Mouse (Mus musculus): ENCODE data around the gene Lmbrd1. TPM values are rescaled to one million over a fixed set of nuclear protein-coding genes. Genes with fewer than 3 reads are reported as not detected.
"Not testable (repeated sequence)": the region's sequence is repeated elsewhere in the genome, so short reads cannot be mapped to it uniquely, and the experiment has no call there.

Lmbrd1 gene
- total RNA-seq (2014; fragmentation: Nextera tagmentation) (16.7 and 27.7 TPM in 2 replicates), total RNA-seq (2017) (9.2 and 16.4 TPM in 2 replicates)

DNA sequence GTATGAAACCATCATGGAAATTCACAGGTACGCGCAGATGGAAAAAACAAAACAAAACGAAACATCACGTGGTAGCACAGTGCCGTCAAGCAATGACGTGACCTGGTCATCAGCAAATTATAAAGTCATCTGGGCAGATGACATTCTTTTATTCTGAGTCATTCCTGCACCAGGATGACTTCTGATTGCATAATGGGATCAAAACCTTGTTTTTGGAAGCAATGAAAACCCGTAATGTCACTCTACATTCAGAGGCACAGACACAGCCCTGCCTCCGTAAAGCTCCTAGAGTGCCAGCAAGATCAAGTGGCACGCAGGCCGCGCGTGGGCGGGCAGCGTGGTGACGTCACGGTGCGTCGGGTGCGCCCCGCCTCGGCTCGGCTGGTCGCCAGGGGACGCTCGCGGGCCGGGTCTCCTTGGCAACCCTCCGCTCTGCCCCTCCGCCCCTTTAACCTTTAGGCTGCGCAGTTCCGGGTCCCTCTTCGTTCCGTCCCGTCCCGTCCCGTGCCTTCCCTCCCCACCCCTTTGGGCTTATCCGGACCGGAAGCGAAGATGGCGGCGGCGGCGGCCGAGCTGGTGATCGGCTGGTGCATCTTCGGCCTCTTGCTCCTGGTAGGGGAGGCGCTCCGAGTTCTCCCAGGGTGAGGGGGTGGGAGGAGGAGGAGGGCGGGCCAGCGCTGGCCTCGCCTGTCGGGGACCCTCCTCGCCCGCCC lies at the start of gene Lmbrd1:
TSS of gene Lmbrd1 (plus strand) at position 426 of the 713 bp plus-strand sequence.
- ATAC-seq (replicated peaks; ENCODE audit: low FRiP score, low TSS enrichment, poor library complexity, severe bottlenecking): peak; percentile 90

- no peak for ATAC-seq (replicated peaks; ENCODE audit: low FRiP score, low TSS enrichment, poor library complexity, severe bottlenecking)
Observed at GRCm38 (mm10) chr1:24633553-24634132, 44.8 kb upstream of the Lmbrd1 start.

DNA sequence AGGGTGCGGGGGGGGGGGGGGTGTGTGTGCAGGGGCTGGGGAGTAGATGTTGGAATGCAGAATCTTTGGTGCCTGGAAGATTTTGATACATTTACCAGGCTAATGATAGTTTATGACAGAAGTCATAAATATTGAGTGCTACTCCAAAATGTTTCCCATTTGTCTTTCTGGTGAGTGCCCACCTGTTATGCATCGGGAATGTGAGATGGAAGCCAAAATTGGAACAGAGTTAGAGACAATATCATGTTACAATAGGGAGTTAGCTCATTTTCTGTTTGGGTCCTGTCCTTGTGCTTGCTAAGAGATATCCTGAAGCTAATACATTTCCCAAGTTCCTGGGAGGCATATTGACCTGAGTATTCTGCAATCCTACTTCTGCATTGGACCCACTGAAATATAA lies 28.3 kb upstream of the Lmbrd1 start:
- ATAC-seq (replicated peaks; ENCODE audit: low FRiP score, low TSS enrichment, poor library complexity, severe bottlenecking): no peak

- ATAC-seq (replicated peaks; ENCODE audit: low FRiP score, low TSS enrichment, poor library complexity, severe bottlenecking): no peak
Observed at GRCm38 (mm10) chr1:24659914-24660313, 18.5 kb upstream of the Lmbrd1 start.

DNA sequence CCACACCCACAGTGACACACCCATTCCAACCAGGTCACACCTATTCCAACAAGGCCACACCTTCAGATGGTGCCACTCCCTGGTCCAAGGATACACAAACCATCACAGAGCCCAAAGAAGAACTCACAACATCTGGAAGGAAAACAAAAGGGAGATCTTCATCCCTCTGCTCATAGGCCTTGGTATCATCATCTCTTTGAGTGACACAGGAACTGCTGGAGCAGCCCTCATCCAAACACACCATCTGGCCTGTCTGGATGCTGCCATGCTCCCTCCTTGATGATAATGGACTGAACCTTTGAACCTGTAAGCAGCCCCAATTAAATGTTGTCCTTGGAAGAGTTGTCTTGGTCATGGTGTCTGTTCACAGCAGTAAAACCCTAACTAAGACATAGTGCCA lies 17.8 kb upstream of the Lmbrd1 start:
- not testable (repeated sequence) for ATAC-seq (replicated peaks; ENCODE audit: low FRiP score, low TSS enrichment, poor library complexity, severe bottlenecking)

- ATAC-seq (replicated peaks; ENCODE audit: low FRiP score, low TSS enrichment, poor library complexity, severe bottlenecking): no peak
Observed at GRCm38 (mm10) chr1:24661551-24661950, 16.9 kb upstream of the Lmbrd1 start.

DNA sequence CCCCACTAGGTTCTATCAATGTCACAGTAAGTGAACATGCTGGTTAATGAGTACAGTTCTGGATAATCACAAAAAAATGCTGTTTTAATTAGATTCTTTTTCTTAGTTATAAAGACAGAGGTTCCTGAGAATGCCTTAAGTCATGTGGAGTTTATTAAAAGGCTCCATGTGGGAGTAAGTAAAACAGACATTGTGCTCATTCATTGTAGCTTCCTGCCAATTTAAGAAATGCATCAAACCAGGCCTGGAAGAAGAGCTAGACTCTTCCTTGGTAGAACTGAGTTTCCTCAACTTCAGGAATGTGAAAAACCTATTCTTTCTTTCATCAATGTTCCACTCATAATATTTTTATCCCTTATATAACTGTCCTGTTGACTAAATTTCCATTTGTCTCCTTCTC lies 14.3 kb upstream of the Lmbrd1 start:
- ATAC-seq (replicated peaks; ENCODE audit: low FRiP score, low TSS enrichment, poor library complexity, severe bottlenecking): no peak

DNA sequence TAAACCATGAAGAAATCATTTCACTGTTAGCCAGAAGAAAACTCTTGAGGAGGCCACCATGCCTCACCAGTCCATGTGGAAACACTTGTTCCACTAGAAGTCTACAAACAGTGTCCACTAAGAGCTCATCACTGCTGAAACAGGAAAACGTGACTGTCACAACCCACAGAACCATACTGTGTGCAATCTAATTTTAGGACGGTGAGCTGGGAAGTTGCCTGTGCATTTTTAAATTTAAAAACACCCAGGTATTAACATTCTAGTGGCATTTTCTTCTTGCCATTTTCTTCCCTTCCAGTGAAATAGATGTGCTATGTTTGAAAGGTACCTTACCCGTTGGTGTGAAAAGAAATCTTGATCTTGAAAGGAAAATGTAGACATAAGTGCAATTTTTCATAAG lies 5.2 kb upstream of the Lmbrd1 start:
- no peak for ATAC-seq (replicated peaks; ENCODE audit: low FRiP score, low TSS enrichment, poor library complexity, severe bottlenecking)

DNA sequence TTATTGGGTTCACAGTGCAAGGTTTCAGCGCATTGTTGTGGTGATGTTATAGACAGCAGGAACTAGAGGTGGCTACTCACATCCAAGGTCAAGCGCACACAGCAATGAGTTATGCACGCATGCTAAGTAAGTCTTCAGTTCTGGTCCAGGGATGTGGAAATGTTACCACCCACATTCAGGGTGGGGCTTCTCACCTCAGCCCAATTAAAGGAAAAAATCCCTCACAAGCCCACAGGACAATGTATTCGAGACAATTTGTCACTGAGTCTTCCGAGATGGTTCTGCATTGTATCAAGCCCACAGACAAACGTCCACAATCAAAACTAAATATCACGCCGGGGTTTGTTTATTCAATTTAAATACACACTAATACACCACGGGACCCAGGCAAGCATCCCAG lies 724 bp upstream of the Lmbrd1 start:
- ATAC-seq (replicated peaks; ENCODE audit: low FRiP score, low TSS enrichment, poor library complexity, severe bottlenecking): peak; percentile 19; the same call in 1 of the 2 replicates

GRCm38 (mm10) chr1:24679071-24679470 lies 641 bp downstream of the Lmbrd1 start:
- peak; percentile 10; the same call in 1 of the 2 replicates for ATAC-seq (replicated peaks; ENCODE audit: low FRiP score, low TSS enrichment, poor library complexity, severe bottlenecking)

GRCm38 (mm10) chr1:24680991-24681390 lies 2.6 kb downstream of the Lmbrd1 start:
- no peak for ATAC-seq (replicated peaks; ENCODE audit: low FRiP score, low TSS enrichment, poor library complexity, severe bottlenecking)

DNA sequence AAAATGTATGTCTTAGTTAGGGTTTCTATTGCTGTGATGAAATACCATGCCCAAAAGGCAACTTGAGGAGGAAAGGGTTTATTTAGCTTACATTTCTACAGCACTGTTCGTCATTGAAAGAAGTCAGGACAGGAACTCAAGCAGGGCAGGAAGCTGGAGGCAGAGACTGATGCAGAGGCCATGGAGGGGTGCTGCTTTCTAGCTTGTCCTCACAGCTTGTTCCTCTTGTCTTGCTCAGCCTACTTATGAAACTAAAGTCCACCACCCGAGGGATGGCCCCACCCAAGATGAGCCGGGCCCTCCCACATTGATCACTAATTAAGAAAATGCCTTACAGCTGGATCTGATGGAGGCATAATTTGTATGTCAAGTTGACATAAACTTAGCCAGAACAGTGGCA lies 3.5 kb downstream of the Lmbrd1 start:
- no peak for ATAC-seq (replicated peaks; ENCODE audit: low FRiP score, low TSS enrichment, poor library complexity, severe bottlenecking)

GRCm38 (mm10) chr1:24683947-24684346 lies 5.5 kb downstream of the Lmbrd1 start:
- peak; percentile 97 for ATAC-seq (replicated peaks; ENCODE audit: low FRiP score, low TSS enrichment, poor library complexity, severe bottlenecking)

DNA sequence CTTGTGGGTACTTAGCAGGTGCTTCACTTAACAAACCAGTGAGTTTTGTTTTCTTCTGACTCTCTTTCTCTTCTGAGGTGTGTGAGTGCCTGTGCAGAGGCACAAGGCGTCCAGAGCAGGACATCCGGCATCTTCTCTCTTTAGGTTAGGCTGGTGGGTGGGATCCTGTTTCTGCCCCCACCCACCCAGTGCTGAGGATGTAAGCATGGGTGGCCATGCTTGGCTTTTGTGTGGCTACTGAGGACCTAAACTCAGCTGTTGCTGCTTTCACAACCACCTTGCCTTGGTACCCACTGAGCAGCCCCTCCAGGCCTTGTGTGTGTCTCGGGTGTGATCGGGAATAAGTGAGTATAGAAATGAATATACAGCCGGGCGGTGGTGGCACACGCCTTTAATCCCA lies 7.2 kb downstream of the Lmbrd1 start:
- no peak for ATAC-seq (replicated peaks; ENCODE audit: low FRiP score, low TSS enrichment, poor library complexity, severe bottlenecking)

DNA sequence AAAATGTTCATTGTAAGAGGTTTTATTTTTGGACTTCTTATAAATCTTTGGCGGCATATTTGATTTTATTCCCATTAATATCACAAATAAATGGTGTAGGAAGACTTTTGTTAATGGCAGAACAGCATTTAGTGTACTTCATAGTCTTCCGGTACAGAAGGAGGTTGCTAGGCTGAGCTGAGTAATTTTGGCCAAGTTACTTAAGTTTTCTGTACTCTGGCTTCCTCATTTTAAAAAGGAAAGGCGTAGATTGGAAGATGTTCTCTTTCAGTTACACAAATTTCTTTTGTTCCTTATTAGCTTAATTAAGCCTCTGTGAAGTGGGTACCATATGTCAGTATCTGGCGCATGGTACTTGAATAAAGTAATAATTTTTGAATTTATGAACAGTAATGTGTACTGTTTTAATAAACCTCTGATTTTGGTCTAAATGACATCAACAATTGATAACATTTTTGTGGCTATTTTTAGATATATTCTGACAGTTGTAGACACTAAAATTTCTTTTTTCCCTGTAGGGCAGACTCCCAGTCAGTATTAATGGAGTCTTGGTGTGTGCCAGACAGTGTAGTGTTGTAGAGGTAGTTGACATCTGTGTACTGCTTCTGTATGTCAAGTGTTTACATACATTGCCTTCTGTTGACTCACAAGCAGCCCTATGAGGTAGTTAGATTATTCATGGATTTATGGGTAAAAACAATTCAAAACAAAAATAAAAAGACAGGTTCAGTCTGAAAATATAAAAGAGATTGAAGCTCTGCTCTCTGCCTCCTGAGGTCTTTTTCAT lies 8.0 kb downstream of the Lmbrd1 start:
- ATAC-seq (replicated peaks; ENCODE audit: low FRiP score, low TSS enrichment, poor library complexity, severe bottlenecking): no peak

- ATAC-seq (replicated peaks; ENCODE audit: low FRiP score, low TSS enrichment, poor library complexity, severe bottlenecking): no peak
Observed at GRCm38 (mm10) chr1:24697677-24698076, 19.2 kb downstream of the Lmbrd1 start.

DNA sequence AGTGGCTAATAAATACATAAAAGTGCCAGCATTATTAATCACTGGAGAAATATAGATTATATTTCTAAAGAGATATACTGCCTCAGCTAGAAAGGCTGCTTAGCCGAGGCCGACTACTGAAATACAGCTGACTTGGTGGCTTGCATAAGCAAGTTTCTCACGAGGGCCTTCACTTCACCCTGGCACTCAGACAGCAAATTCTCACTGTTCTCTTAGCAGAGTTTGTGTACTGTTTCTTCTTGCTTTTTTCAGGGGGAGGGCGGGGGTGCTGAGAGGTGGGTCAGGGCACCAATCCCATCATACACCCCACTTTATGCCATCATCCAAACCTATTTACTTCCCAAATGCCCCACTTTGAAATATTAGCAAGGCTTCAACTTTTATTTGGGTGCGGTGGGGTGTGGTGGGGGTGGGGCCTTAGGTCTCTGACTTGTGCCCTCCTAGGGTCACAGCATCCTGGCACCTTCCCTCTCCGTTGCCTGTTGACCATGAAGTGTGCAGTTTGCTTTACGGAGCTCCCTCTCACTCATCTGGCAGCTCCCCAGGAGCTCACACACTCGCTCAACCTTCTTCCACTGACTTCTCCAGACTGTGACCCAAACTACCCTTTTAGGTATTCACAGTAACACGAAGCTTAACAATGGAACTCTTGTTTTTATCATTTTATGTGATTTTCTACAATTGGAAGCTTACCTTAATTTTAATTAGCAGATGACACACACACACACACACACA lies 19.9 kb downstream of the Lmbrd1 start:
- 0 out of 2 replicates have a peak, but pooled peaks have one; percentile 23 for ATAC-seq (replicated peaks; ENCODE audit: low FRiP score, low TSS enrichment, poor library complexity, severe bottlenecking)

- peak; percentile 98 for ATAC-seq (replicated peaks; ENCODE audit: low FRiP score, low TSS enrichment, poor library complexity, severe bottlenecking)
Observed at GRCm38 (mm10) chr1:24699320-24699719, 20.9 kb downstream of the Lmbrd1 start.

- no peak for ATAC-seq (replicated peaks; ENCODE audit: low FRiP score, low TSS enrichment, poor library complexity, severe bottlenecking)
Observed at GRCm38 (mm10) chr1:24700241-24700640, 21.8 kb downstream of the Lmbrd1 start.

- no peak for ATAC-seq (replicated peaks; ENCODE audit: low FRiP score, low TSS enrichment, poor library complexity, severe bottlenecking)
Observed at GRCm38 (mm10) chr1:24703821-24704220, 25.4 kb downstream of the Lmbrd1 start.

Data from megakaryocyte-erythroid progenitor cell, adult 5-6 weeks (primary cell).